Mouse (Mus musculus): ENCODE results near the gene Svop.
A peak's percentile ranks its signal among the peaks of the same experiment; 100 is the strongest.

Svop gene

GRCm38 (mm10) chr5:114046151-114046550 lies 45.2 kb downstream of the Svop start:
- no peak for ATAC-seq (ENCODE audit: low TSS enrichment)

- ATAC-seq (ENCODE audit: low TSS enrichment): no peak
Measured at GRCm38 (mm10) chr5:114045134-114045533, 46.2 kb downstream of the Svop start.

GRCm38 (mm10) chr5:114043800-114044199 lies 47.6 kb downstream of the Svop start:
- no peak for ATAC-seq (ENCODE audit: low TSS enrichment)

GRCm38 (mm10) chr5:114041327-114041930 lies 49.9 kb downstream of the Svop start:
- ATAC-seq (ENCODE audit: low TSS enrichment): 0 out of 2 replicates have a peak, but pooled peaks have one; percentile 15

GRCm38 (mm10) chr5:114040911-114041310 lies 50.5 kb downstream of the Svop start:
- ATAC-seq (ENCODE audit: low TSS enrichment): no peak

GRCm38 (mm10) chr5:114040508-114040907 lies 50.9 kb downstream of the Svop start:
- no peak for ATAC-seq (ENCODE audit: low TSS enrichment)

- no peak for ATAC-seq (ENCODE audit: low TSS enrichment)
Measured at GRCm38 (mm10) chr5:114035111-114035510, 56.3 kb downstream of the Svop start.

GRCm38 (mm10) chr5:114034393-114034792 lies 57.0 kb downstream of the Svop start:
- no peak; the same call in 1 of the 2 replicates for ATAC-seq (ENCODE audit: low TSS enrichment)

- ATAC-seq (ENCODE audit: low TSS enrichment): no peak
Measured at GRCm38 (mm10) chr5:114032161-114032763, 59.1 kb downstream of the Svop start.

GRCm38 (mm10) chr5:114030652-114031051 lies 60.7 kb downstream of the Svop start:
- ATAC-seq (ENCODE audit: low TSS enrichment): no peak

- ATAC-seq (ENCODE audit: low TSS enrichment): no peak
Measured at GRCm38 (mm10) chr5:114028111-114028510, 63.3 kb downstream of the Svop start.

- no peak for ATAC-seq (ENCODE audit: low TSS enrichment)
Measured at GRCm38 (mm10) chr5:114027217-114027944, 64.0 kb downstream of the Svop start.

- ATAC-seq (ENCODE audit: low TSS enrichment): peak; percentile 22
Measured at GRCm38 (mm10) chr5:114024885-114025284, 66.5 kb downstream of the Svop start.

- ATAC-seq (ENCODE audit: low TSS enrichment): peak; percentile 53
Measured at GRCm38 (mm10) chr5:114024390-114024789, 67.0 kb downstream of the Svop start.

- ATAC-seq (ENCODE audit: low TSS enrichment): no peak
Measured at GRCm38 (mm10) chr5:114015121-114015520, 76.2 kb downstream of the Svop start.

- no peak for ATAC-seq (ENCODE audit: low TSS enrichment)
Measured at GRCm38 (mm10) chr5:114009049-114009448, 82.3 kb downstream of the Svop start.

- ATAC-seq (ENCODE audit: low TSS enrichment): no peak
Measured at GRCm38 (mm10) chr5:114007753-114008453, 83.5 kb downstream of the Svop start.

GRCm38 (mm10) chr5:114006974-114007373 lies 84.4 kb downstream of the Svop start:
- no peak for ATAC-seq (ENCODE audit: low TSS enrichment)

- no peak for ATAC-seq (ENCODE audit: low TSS enrichment)
Measured at GRCm38 (mm10) chr5:114005100-114005499, 86.3 kb downstream of the Svop start.

GRCm38 (mm10) chr5:114004573-114004972 lies 86.8 kb downstream of the Svop start:
- ATAC-seq (ENCODE audit: low TSS enrichment): no peak

GRCm38 (mm10) chr5:114003542-114003941 lies 87.8 kb downstream of the Svop start, which contains the start of gene Dao:
Gene Dao, plus strand, starts transcription at chr5:114003703.
- no peak for ATAC-seq (ENCODE audit: low TSS enrichment)

- ATAC-seq (ENCODE audit: low TSS enrichment): no peak
Measured at GRCm38 (mm10) chr5:113999382-113999781, 92.0 kb downstream of the Svop start.

Data from frontal cortex, adult (tissue).